Mouse (Mus musculus): ENCODE measurements around the gene Rbbp7. TPM values are rescaled to one million over a fixed set of nuclear protein-coding genes. Genes with fewer than 3 reads are reported as not detected.

The Rbbp7 gene
- polyA plus RNA-seq (2012; rRNA removed), result 114 and 124 TPM in 2 replicates

GRCm38 (mm10) chrX:162760115-162760942 lies at the start of gene Rbbp7:
Gene Rbbp7, plus strand, starts transcription at chrX:162760402.

Other genes starting within 250 kb of the Rbbp7 start
- 0.60 and 0.75 TPM in 2 replicates for gene Reps2, start 116.8 kb upstream of the Rbbp7 start, polyA plus RNA-seq (2012; rRNA removed)
- 5.5 and 6.7 TPM in 2 replicates for gene Txlng, start 69.1 kb downstream of the Rbbp7 start, polyA plus RNA-seq (2012; rRNA removed)
- 7.5 and 8.2 TPM in 2 replicates for gene Syap1, start 128.0 kb downstream of the Rbbp7 start, polyA plus RNA-seq (2012; rRNA removed)
- 13.7 and 14.7 TPM in 2 replicates for gene Ctps2, start 140.8 kb downstream of the Rbbp7 start, polyA plus RNA-seq (2012; rRNA removed)
- gene S100g, start 204.2 kb downstream of the Rbbp7 start, polyA plus RNA-seq (2012; rRNA removed), result 2.1 and 2.8 TPM in 2 replicates

Measured in liver, embryonic 14 days (tissue).